Mouse (Mus musculus): ENCODE measurements at regions not wholly inside any gene's neighbourhood (a gene's known extent, or its start where the extent isn't known, plus 50 kb on each side); places are given as distances from the start of the nearest gene placed in this dataset.

- ATAC-seq = no peak
These were observed 101.4 kb upstream of the Cd180 start for GRCm38 (mm10) chr13:102591803-102592537.

DNA sequence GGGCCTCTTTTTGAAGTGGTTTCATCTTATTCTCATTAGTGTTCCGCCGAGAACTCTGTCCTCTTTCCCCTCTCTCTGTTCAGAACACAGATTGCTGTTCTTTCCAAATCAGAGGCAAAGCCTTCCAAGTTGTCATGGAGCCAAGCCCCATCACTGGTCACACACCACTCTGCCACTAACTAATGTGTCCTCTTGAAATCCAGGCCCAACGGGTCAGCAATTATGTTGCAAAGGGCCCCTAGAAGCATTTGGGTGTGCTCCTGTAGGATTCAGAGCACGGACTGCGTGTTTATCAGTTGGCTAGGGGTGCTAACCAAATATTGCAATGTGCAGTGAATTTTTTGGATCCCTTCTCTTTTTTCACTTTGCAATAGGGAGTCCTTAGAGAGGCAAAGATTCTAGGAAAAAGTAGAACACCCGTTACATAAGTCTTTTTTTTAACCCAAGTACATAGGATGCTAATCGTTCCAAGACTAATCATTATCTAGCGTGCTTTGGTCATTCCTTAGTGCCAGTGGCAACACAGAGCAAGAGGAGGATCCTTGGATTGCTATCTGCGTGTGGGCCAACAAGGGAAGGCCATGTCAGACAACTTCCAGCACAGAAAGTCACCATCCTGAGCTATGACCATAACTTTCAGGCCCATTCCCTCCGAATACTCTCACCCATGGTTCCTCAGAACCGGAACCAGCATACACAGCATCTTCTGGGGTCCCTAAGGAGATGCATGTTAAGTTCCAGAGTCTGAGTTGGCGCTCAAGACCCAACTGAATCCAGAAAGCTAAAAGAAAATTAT is 99.8 kb upstream of the Cd180 start:
- ATAC-seq = no peak

DNA sequence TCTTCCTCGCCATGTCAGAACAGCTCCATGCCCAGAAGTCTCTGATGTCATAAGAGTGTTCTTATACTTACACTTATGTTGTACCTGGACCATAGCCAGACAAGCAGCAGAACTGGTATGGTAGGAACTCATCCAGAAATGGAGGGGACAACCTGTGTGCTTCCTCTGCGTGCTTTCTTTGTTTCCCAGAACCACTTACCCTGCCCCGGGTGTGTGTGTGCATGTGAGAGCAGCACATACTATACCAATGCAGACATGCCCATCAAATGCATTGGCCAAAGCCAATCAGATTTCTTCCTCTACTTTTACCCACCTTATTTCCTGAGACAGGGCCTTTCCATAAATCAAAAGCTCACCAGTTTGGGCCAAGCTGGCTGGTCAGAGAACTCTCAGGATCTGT is 99.2 kb upstream of the Cd180 start:
- ATAC-seq = no peak

DNA sequence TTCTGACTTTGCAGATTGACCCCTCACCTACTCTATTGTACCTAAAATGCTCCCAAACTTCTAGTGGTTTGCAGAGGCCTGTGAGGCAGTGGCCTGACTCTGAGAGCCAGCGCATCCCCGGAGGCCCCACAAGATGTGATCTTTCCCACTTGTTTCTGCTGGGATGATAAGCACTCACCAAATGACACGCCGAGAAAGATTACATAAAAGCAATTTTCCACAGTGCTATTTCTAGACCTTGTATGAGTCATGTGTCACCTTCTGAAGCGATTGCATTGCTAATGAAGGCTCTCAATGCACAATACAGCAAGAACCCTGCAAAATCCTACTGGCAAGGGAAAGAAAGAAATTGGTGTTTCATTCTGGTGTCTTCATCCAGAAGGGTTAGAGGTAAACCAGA is 97.8 kb upstream of the Cd180 start:
- ATAC-seq = no peak

DNA sequence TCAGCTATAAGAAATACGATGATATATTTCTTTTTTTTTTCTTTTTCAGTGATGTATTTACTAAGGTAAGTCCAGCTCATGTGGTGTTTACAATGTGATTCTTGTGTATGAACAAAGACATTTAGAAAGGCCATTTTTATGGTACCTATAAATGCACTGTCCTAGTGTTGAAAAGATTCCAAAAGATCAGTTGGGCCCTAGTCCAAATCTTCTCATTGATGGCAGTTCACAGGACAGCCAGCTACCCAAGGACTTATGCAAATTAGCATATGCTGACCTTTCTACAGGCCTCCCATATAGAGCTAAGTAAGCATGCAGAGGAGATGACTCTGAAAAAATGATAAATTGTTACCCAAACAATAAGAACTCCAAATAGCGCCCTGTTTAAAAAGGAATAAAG is 97.3 kb upstream of the Cd180 start:
- no peak for ATAC-seq

DNA sequence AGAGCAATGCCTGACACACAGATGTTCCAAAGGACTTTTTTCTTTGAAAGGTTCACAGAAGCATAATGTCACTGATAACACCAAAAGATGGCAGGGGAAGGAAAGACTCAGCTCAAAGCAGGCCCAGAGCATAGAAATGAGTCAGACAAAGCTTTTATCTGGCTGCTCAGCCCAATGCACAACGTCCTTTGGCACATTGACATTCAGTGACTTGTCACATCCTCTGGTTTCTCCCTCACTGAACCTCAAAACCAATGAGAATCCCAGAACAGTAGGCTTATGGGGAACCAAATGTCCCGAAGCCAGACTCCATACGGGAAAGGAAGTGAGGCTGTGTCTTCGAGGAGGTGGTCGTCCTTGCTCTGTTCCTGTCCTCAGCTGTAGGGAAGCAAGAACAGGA is 95.2 kb upstream of the Cd180 start:
- ATAC-seq = peak; percentile 59

GRCm38 (mm10) chr13:102599602-102600001 is 93.8 kb upstream of the Cd180 start:
- no peak for ATAC-seq

DNA sequence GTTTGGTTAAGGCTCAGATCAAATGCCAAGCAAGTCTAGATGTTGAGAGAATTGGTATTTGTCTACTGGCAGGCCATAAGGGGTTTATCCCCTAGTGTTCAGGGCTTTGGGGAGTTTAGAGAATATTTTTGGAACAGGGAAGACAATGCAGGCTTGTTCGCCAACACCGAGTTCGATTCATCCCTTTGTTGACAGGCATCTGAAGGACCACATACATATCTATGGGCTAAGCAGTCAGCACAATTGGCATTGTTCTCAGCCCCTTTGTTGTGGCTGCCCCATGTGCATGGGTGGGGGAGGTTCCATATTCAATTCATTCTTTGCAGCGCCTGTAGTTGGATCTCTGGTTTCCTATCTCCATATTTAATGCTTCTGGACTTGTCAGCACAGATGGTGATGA is 93.3 kb upstream of the Cd180 start:
- no peak for ATAC-seq

- ATAC-seq = no peak
These were observed 68.9 kb upstream of the Cd180 start for GRCm38 (mm10) chr13:102624461-102624860.

GRCm38 (mm10) chr13:102625171-102625835 is 68.1 kb upstream of the Cd180 start:
- ATAC-seq = no peak

DNA sequence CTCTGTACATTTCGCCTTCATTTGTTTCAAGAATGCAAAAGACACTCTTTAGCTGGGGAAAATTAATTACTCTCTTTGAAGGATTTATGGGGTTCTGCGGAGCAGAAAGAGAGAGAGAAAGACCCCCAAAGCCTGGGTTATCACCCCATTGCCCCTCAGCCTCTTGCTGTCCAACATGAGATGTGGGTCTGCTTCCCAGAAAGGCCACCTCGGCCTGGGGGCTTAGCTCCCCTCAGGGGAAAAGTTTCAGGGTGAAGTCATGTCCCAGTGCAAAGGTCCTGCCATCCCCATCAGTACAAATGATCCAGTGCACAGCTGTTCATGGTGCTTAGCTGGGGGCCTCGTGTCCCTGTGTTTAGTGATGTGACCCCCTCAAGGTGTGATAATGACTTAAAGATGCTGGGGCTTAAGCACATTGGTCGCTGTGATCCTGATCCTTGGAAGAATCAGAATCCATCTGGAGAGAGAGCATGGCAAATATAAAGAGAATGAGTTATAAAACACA is 67.5 kb upstream of the Cd180 start:
- ATAC-seq = no peak

DNA sequence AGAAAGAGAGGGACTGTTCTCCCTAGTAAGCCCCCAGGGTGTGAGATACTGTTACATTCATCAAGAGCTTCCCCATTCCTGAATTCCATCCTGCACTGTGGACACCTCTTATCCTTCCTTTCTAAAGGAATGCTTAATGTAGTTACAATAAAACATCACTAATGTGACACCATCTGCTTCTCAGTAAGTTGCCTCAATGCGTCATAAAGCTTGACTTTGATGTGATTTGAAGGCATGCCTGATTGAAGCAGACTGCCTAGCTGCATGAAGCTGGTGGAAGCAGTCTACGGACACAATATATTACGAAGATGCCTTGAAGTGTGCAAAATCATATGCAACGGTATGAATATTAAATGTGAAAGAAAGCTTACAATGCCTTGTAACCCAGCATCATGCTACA is 65.6 kb upstream of the Cd180 start:
- ATAC-seq = no peak

DNA sequence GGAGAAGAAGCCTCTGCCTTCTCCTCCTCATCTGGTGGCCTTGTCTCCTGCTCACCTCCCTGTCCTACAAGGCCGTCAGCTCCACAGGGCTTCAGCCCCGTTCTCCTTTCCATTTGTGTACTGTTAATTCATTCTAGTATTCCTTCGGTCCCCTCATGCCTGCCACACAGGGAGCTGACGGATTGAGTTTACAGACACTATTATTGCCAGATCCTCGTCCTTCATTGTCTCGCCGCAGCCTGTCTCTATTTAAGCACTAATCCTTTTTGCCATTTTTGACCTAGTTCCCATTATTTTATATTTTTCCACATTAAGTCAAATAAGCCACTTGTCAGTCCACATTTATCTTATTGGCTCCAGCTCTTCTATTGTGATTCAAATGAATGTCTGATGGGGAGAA is 64.2 kb upstream of the Cd180 start:
- ATAC-seq = no peak

- ATAC-seq = no peak
These were observed 59.0 kb upstream of the Cd180 start for GRCm38 (mm10) chr13:102634236-102634957.

- no peak for ATAC-seq
These were observed 57.3 kb upstream of the Cd180 start for GRCm38 (mm10) chr13:102636032-102636431.

GRCm38 (mm10) chr13:102637059-102637458 is 56.3 kb upstream of the Cd180 start:
- ATAC-seq = no peak

DNA sequence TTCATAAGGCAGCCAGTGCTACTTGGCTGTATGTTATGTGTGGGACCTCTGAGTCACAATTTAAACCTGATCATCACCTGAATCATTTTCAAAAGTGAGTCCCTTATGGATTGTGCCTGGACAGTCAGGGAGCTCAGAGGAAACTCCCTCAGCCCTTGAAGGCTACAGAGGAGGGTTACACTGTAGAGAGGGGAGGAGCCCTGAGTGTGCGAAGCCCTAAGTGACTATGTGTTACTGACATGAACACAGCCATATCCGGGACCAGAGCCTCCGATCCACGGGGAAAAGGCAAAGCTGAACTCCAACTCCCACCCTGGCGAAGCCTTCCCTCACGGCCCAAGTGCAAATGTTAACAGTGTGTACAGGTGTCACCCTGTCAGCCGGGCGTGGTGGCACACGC is 53.7 kb upstream of the Cd180 start:
- no peak for ATAC-seq

GRCm38 (mm10) chr13:102640171-102640570 is 53.2 kb upstream of the Cd180 start:
- no peak for ATAC-seq

Data from activated CD4-positive, CD25-positive, alpha-beta regulatory T cell, adult 4 months (primary cell).